Mouse (Mus musculus): ENCODE data around the gene Pde4c. TPM values are rescaled to one million over a fixed set of nuclear protein-coding genes. Genes with fewer than 3 reads are reported as not detected.

The Pde4c gene
- polyA plus RNA-seq (2015; fragmentation: Nextera tagmentation; extraction: Ambion mirVana), result 0.21 and 0.35 TPM in 2 replicates

DNA sequence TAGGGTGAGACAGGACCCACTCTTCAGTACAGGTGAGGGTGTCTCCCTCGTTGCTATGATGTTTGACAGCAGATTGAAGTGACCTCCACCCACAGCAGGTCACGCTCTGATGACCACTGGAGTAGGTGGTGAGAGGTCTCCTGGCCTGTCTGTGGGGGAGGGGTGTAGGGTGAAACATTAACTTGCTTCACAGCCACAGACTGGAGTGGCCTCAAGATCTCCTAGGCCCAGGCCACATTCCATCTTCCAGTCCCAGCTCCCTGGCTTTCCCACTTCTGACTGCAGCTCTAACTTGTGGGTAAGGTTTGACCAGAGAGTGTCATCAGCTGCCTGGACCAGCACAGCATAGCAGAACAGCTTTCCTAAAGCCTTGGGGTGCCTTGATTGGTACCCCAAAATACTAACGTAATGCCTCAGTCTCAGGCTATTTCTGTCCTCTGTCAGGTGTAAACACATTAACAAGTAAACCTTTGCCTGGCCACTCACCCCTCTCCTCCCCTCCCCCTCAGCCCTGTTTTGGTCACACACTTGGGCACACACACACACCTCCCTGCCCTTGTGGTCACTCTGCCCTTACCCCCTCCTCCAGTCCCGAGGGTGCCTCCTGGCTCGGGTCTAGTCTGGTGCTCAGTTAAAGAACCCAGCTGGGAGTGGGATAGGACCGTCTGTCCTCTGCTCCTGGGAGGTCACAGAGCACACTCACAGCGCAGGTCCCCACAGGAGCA lies at the start of gene Pde4c:
Gene Pde4c (plus strand): TSS at position 235 of the 725 bp plus-strand sequence.
- peaks cover 11% of the 10 kb centered on the region for H3K27me3 ChIP-seq
- no peak within 1 kb of the TSS for H3K9ac ChIP-seq
- H3K27ac ChIP-seq (replicated peaks), result no peak within 1 kb of the TSS
- H3K4me1 ChIP-seq (replicated peaks), result no peaks in the 10 kb centered on the region
- no peak within 1 kb of the TSS for H3K4me2 ChIP-seq
- H3K36me3 ChIP-seq, result no peaks in the 10 kb centered on the region
- 60% methylated on average over 7 of the region's 7 CpGs for WGBS
- no peak within 1 kb of the TSS for H3K4me3 ChIP-seq
- H3K9me3 ChIP-seq, result no peaks in the 10 kb centered on the region
- no peak for ATAC-seq (ENCODE audit: low FRiP score, low read depth)

- ATAC-seq (ENCODE audit: low FRiP score, low read depth), result no peak
- peak overlapping the region; percentile 68 for H3K9ac ChIP-seq
- H3K36me3 ChIP-seq, result peaks cover 9% of the 10 kb centered on the region; the same call in 1 of the 2 replicates
- peak overlapping the region; percentile 99 for H3K27ac ChIP-seq (replicated peaks)
- 92% methylated on average over 3 of the region's 3 CpGs for WGBS
- peaks cover 19% of the 10 kb centered on the region for H3K4me1 ChIP-seq (replicated peaks)
- peak overlapping the region; percentile 80 for H3K4me2 ChIP-seq
- H3K27me3 ChIP-seq, result no peaks in the 10 kb centered on the region
- H3K4me3 ChIP-seq, result peak overlapping the region; percentile 70
- no peaks in the 10 kb centered on the region for H3K9me3 ChIP-seq
Measured at GRCm38 (mm10) chr8:70674109-70674508, 49.4 kb upstream of the Pde4c start.

DNA sequence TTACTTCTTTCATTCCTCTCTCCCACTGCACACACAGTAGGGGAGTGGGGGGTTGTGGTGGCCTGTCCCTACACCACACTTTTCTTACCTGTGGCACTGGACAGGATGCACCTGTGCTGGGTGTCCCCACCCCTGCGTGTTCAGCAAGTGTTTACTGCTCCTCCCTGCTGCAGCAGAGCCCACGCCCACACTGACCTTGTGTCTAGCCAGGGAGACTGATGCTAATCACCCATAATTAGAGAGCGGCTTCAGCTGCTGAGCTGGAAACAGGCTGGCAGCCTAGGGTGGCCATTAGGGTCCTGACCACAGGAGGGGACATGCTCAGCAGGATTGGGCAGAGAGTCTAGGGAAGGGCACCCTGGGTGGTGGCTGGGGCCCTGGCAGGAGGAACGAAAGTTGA lies 48.8 kb upstream of the Pde4c start:
- 95% methylated on average over 4 of the region's 4 CpGs for WGBS
- Histone ChIP-seq H3K9ac (no peak overlapping the region), H3K27ac (replicated peaks) (0 out of 2 replicates have a peak overlapping the region, but pooled peaks have one; percentile 14), H3K36me3 (peaks cover 9% of the 10 kb centered on the region; the same call in 1 of the 2 replicates), H3K9me3 (no peaks in the 10 kb centered on the region), H3K4me3 (no peak overlapping the region), H3K4me1 (replicated peaks) (peaks cover 19% of the 10 kb centered on the region), H3K27me3 (no peaks in the 10 kb centered on the region), H3K4me2 (no peak overlapping the region; the same call in 1 of the 2 replicates)
- ATAC-seq (ENCODE audit: low FRiP score, low read depth), result no peak

GRCm38 (mm10) chr8:70675336-70675735 lies 48.2 kb upstream of the Pde4c start:
- Histone ChIP-seq H3K9ac (no peak overlapping the region), H3K4me3 (no peak overlapping the region), H3K36me3 (peaks cover 9% of the 10 kb centered on the region; the same call in 1 of the 2 replicates), H3K4me2 (no peak overlapping the region), H3K27ac (replicated peaks) (no peak overlapping the region), H3K9me3 (no peaks in the 10 kb centered on the region), H3K4me1 (replicated peaks) (peaks cover 19% of the 10 kb centered on the region), H3K27me3 (no peaks in the 10 kb centered on the region)
- 100% methylated on average over 1 of the region's 1 CpGs for WGBS
- ATAC-seq (ENCODE audit: low FRiP score, low read depth), result no peak

- Histone ChIP-seq H3K4me1 (replicated peaks) (peaks cover 21% of the 10 kb centered on the region), H3K4me3 (no peak overlapping the region), H3K27ac (replicated peaks) (no peak overlapping the region), H3K27me3 (no peaks in the 10 kb centered on the region), H3K9me3 (no peaks in the 10 kb centered on the region), H3K4me2 (no peak overlapping the region), H3K9ac (no peak overlapping the region), H3K36me3 (peaks cover 9% of the 10 kb centered on the region; the same call in 1 of the 2 replicates)
- ATAC-seq (ENCODE audit: low FRiP score, low read depth), result no peak
- 94% methylated on average over 15 of the region's 15 CpGs for WGBS
Measured at GRCm38 (mm10) chr8:70677451-70678080, 46.0 kb upstream of the Pde4c start.

DNA sequence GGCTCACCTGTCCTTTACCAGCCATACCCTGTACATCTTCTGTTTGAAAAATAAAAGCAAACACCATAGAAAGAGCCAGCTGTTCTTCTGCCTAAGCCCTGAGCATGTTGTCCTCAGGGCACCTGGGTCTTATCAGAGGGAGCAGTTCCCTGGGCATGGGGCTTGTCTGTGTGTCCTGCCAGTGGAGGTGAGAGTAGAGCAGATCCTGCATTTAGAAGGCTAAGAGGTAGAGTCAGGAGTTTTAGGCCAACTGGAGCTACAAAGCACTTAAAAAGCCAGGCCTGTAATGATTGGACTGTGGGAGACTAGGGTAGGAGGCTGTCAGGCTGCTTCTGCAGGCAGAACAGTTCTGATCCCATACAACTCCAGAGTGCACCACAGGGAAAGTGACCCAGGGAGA lies 44.8 kb upstream of the Pde4c start:
- no peak overlapping the region for H3K27ac ChIP-seq (replicated peaks)
- H3K4me3 ChIP-seq, result no peak overlapping the region
- no peak overlapping the region for H3K9ac ChIP-seq
- no peaks in the 10 kb centered on the region for H3K27me3 ChIP-seq
- H3K36me3 ChIP-seq, result peaks cover 9% of the 10 kb centered on the region; the same call in 1 of the 2 replicates
- H3K4me1 ChIP-seq (replicated peaks), result peaks cover 19% of the 10 kb centered on the region
- H3K4me2 ChIP-seq, result no peak overlapping the region
- ATAC-seq (ENCODE audit: low FRiP score, low read depth), result no peak
- no peaks in the 10 kb centered on the region for H3K9me3 ChIP-seq

DNA sequence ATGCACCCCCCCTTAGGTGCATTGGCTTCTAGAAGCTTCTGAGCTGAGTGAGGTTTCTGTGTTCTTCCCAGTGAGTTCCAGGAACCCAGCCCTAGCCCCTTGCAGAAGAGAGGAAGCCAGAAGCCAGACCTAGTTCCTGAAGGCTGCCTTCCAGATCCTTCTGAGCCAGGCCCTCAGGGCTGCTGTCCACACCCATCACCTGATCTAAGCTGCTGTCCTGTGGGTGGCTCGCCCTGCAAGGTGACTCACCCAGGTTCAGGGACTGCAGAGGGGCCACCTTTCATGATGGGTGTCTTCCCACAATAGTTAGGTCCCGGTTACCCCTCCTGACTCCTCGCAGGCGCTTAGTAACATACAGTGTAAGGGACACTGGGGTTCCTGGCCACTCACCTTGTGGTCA lies 44.1 kb upstream of the Pde4c start:
- Histone ChIP-seq H3K9me3 (no peaks in the 10 kb centered on the region), H3K36me3 (peaks cover 9% of the 10 kb centered on the region; the same call in 1 of the 2 replicates), H3K9ac (no peak overlapping the region), H3K4me3 (no peak overlapping the region), H3K27me3 (no peaks in the 10 kb centered on the region), H3K27ac (replicated peaks) (no peak overlapping the region), H3K4me1 (replicated peaks) (peaks cover 17% of the 10 kb centered on the region), H3K4me2 (no peak overlapping the region)
- no peak for ATAC-seq (ENCODE audit: low FRiP score, low read depth)
- 88% methylated on average over 4 of the region's 4 CpGs for WGBS

DNA sequence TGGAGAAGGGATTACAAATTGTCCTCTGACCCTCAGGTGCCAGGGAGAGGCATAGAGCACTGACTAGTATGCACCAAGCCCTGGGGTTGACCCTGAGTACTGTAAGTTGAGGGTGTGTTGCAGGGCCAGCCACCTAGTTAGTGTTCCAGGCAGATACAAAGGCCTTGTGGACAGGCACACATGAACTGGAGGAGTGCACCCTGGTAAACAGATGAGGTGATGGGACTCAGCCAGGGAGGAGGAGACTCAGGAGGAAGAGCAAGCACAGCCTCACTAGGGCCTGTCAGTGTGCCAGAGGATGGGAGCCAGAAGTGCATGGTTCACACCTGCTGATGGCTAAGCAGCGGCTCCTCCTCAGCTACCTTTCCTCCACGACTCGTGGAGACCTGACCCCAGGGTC lies 43.5 kb upstream of the Pde4c start:
- Histone ChIP-seq H3K9me3 (no peaks in the 10 kb centered on the region), H3K27me3 (no peaks in the 10 kb centered on the region), H3K4me3 (no peak overlapping the region), H3K4me1 (replicated peaks) (peaks cover 13% of the 10 kb centered on the region), H3K9ac (no peak overlapping the region), H3K27ac (replicated peaks) (no peak overlapping the region), H3K36me3 (peaks cover 9% of the 10 kb centered on the region; the same call in 1 of the 2 replicates), H3K4me2 (no peak overlapping the region)
- 90% methylated on average over 3 of the region's 3 CpGs for WGBS
- ATAC-seq (ENCODE audit: low FRiP score, low read depth), result no peak

DNA sequence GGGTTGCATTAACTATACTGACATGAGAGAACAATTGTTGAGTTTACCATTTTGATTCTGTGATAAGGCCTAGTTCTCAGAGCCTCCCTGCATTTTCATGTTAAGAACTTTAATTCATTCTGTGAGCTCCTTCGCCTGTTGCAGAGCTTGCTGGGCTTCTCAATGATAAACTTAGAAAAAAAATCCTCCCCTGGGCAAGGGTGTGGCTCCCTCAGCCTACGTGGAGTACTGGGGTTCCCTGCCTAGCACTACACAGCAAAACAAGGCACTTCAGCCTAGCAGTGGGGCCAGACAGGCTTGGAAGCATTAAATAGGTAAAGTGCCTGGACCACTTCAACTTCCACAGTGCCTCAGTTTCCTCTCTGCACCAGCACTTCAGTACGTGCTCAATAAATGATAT lies 42.1 kb upstream of the Pde4c start:
- no peak overlapping the region for H3K9ac ChIP-seq
- H3K9me3 ChIP-seq, result no peaks in the 10 kb centered on the region
- peaks cover 12% of the 10 kb centered on the region; the same call in 1 of the 2 replicates for H3K4me1 ChIP-seq (replicated peaks)
- no peak overlapping the region for H3K4me3 ChIP-seq
- no peaks in the 10 kb centered on the region for H3K27me3 ChIP-seq
- no peak overlapping the region for H3K27ac ChIP-seq (replicated peaks)
- peaks cover 9% of the 10 kb centered on the region; the same call in 1 of the 2 replicates for H3K36me3 ChIP-seq
- no peak overlapping the region for H3K4me2 ChIP-seq
- no peak for ATAC-seq (ENCODE audit: low FRiP score, low read depth)
- 85% methylated on average over 3 of the region's 3 CpGs for WGBS

GRCm38 (mm10) chr8:70682193-70682592 lies 41.3 kb upstream of the Pde4c start:
- WGBS, result 13% methylated on average over 19 of the region's 19 CpGs

GRCm38 (mm10) chr8:70682692-70683091 lies 40.8 kb upstream of the Pde4c start:
- ATAC-seq (ENCODE audit: low FRiP score, low read depth), result no peak
- H3K9ac ChIP-seq, result no peak overlapping the region
- WGBS, result 68% methylated on average over 3 of the region's 3 CpGs

More at GRCm38 (mm10) chr8:70682193-70682592, 41.3 kb upstream of the Pde4c start:
- Histone ChIP-seq H3K4me3 (no peak overlapping the region), H3K4me1 (replicated peaks) (peaks cover 12% of the 10 kb centered on the region; the same call in 1 of the 2 replicates), H3K36me3 (peaks cover 9% of the 10 kb centered on the region; the same call in 1 of the 2 replicates), H3K9ac (no peak overlapping the region), H3K9me3 (no peaks in the 10 kb centered on the region), H3K27me3 (no peaks in the 10 kb centered on the region), H3K27ac (replicated peaks) (no peak overlapping the region), H3K4me2 (peak overlapping the region; percentile 11; the same call in 1 of the 2 replicates)
- ATAC-seq (ENCODE audit: low FRiP score, low read depth), result no peak

DNA sequence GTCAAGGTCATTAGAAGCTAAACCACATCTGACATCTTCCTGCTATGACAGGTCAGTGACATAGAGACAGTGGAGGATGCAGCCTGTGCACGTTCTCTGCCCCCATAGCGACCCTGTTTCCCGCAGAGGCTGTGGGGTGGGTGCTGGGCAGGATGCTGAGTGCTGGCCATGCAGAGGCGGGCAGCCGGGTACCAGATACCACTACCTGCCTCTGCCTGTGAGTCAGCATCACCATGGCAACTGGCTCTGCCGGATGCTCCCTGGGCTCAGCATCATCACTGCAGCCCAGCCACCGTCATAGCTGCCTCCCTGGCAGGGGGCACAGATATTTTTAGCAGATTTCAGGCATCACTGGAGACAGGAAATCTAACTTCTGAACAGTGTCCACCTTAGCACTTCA lies 39.2 kb upstream of the Pde4c start:
- Histone ChIP-seq H3K9me3 (no peaks in the 10 kb centered on the region), H3K4me1 (replicated peaks) (peaks cover 12% of the 10 kb centered on the region; the same call in 1 of the 2 replicates), H3K9ac (no peak overlapping the region), H3K27me3 (no peaks in the 10 kb centered on the region), H3K27ac (replicated peaks) (no peak overlapping the region), H3K36me3 (no peaks in the 10 kb centered on the region; the same call in 1 of the 2 replicates), H3K4me3 (no peak overlapping the region), H3K4me2 (no peak overlapping the region)
- WGBS, result 29% methylated on average over 7 of the region's 7 CpGs
- ATAC-seq (ENCODE audit: low FRiP score, low read depth), result peak; percentile 67; the same call in 1 of the 2 replicates

More at GRCm38 (mm10) chr8:70682692-70683091, 40.8 kb upstream of the Pde4c start:
- Histone ChIP-seq H3K4me3 (no peak overlapping the region), H3K4me2 (no peak overlapping the region), H3K36me3 (peaks cover 9% of the 10 kb centered on the region; the same call in 1 of the 2 replicates), H3K4me1 (replicated peaks) (peaks cover 12% of the 10 kb centered on the region; the same call in 1 of the 2 replicates), H3K9me3 (no peaks in the 10 kb centered on the region), H3K27me3 (no peaks in the 10 kb centered on the region), H3K27ac (replicated peaks) (no peak overlapping the region)
